Mouse (Mus musculus): Measurements from ENCODE around the gene Olfr910. TPM values are rescaled to one million over a fixed set of nuclear protein-coding genes. Genes with fewer than 3 reads are reported as not detected.

The Olfr910 gene
- total RNA-seq (2015; ENCODE audit: low replicate concordance) (not detected in 2 replicates), total RNA-seq (2017; ENCODE audit: low replicate concordance) (not detected in 2 replicates)

GRCm38 (mm10) chr9:38537549-38537948, at the start of gene Olfr910:
TSS of gene Olfr910 (plus strand) at chr9:38537849.
- ATAC-seq (replicated peaks; ENCODE audit: low FRiP score, poor library complexity, severe bottlenecking): no peak

- no peak for ATAC-seq (replicated peaks; ENCODE audit: low FRiP score, poor library complexity, severe bottlenecking)
Observed at GRCm38 (mm10) chr9:38495501-38495900, 42.1 kb upstream of the Olfr910 start, which contains the start of gene Olfr907. TSS of gene Olfr907 (plus strand) at chr9:38495801.

GRCm38 (mm10) chr9:38512353-38512752, 25.3 kb upstream of the Olfr910 start:
- ATAC-seq (replicated peaks; ENCODE audit: low FRiP score, poor library complexity, severe bottlenecking): no peak

DNA sequence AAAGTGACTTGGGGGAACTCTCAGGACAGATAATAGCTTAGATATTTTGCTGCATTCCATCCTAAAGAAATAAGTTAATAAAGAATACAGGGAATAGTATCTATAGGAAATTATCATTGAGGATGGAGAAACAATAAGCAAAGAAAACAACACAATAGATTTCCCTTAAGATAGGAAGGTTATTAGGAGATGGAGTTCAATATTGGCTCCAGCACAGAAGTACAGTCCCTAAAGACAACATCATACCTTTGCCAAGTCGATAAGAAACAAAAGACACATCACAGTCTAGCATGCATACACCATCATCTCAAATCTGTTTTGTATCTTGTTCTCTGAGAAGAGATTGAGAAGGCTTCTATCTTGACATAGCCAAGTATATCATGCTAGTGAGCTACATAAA, 16.4 kb upstream of the Olfr910 start, which contains the start of gene Olfr911-ps1:
Gene Olfr911-ps1, plus strand, starts transcription at position 301 of the 400 bp plus-strand sequence.
- ATAC-seq (replicated peaks; ENCODE audit: low FRiP score, poor library complexity, severe bottlenecking): no peak

GRCm38 (mm10) chr9:38579878-38580277, 42.2 kb downstream of the Olfr910 start, which contains the start of gene Olfr912:
TSS of gene Olfr912 (plus strand) at chr9:38580178.
- no peak for ATAC-seq (replicated peaks; ENCODE audit: low FRiP score, poor library complexity, severe bottlenecking)

Other genes starting within 250 kb of the Olfr910 start
- not detected in 2 replicates for gene Olfr896-ps1, start 246.7 kb upstream of the Olfr910 start, total RNA-seq (2015; ENCODE audit: low replicate concordance)
- not detected in 2 replicates for gene Olfr896-ps1, start 246.7 kb upstream of the Olfr910 start, total RNA-seq (2017; ENCODE audit: low replicate concordance)
- gene Olfr25, start 208.8 kb upstream of the Olfr910 start, total RNA-seq (2015; ENCODE audit: low replicate concordance): not detected in 2 replicates
- gene Olfr25, start 208.8 kb upstream of the Olfr910 start, total RNA-seq (2017; ENCODE audit: low replicate concordance): not detected in 2 replicates
- not detected in 2 replicates for gene Olfr898, start 189.4 kb upstream of the Olfr910 start, total RNA-seq (2015; ENCODE audit: low replicate concordance)
- 0.14 TPM in 1 of 2 replicates, not detected in the other for gene Olfr898, start 189.4 kb upstream of the Olfr910 start, total RNA-seq (2017; ENCODE audit: low replicate concordance)
- gene Olfr250, start 171.0 kb upstream of the Olfr910 start, total RNA-seq (2015; ENCODE audit: low replicate concordance): not detected in 2 replicates
- gene Olfr250, start 171.0 kb upstream of the Olfr910 start, total RNA-seq (2017; ENCODE audit: low replicate concordance): not detected in 2 replicates
- not detected in 2 replicates for gene Olfr251, start 160.8 kb upstream of the Olfr910 start, total RNA-seq (2015; ENCODE audit: low replicate concordance)
- gene Olfr251, start 160.8 kb upstream of the Olfr910 start, total RNA-seq (2017; ENCODE audit: low replicate concordance): not detected in 2 replicates
- gene Olfr147, start 136.2 kb upstream of the Olfr910 start, total RNA-seq (2015; ENCODE audit: low replicate concordance): not detected in 2 replicates
- gene Olfr147, start 136.2 kb upstream of the Olfr910 start, total RNA-seq (2017; ENCODE audit: low replicate concordance): not detected in 2 replicates
- not detected in 2 replicates for gene Olfr901, start 108.4 kb upstream of the Olfr910 start, total RNA-seq (2015; ENCODE audit: low replicate concordance)
- not detected in 2 replicates for gene Olfr901, start 108.4 kb upstream of the Olfr910 start, total RNA-seq (2017; ENCODE audit: low replicate concordance)
- gene Olfr902, start 90.2 kb upstream of the Olfr910 start, total RNA-seq (2015; ENCODE audit: low replicate concordance): not detected in 2 replicates
- not detected in 2 replicates for gene Olfr902, start 90.2 kb upstream of the Olfr910 start, total RNA-seq (2017; ENCODE audit: low replicate concordance)
- not detected in 2 replicates for gene Olfr904, start 74.7 kb upstream of the Olfr910 start, total RNA-seq (2015; ENCODE audit: low replicate concordance)
- not detected in 2 replicates for gene Olfr904, start 74.7 kb upstream of the Olfr910 start, total RNA-seq (2017; ENCODE audit: low replicate concordance)
- gene Olfr905, start 66.7 kb upstream of the Olfr910 start, total RNA-seq (2015; ENCODE audit: low replicate concordance): not detected in 2 replicates
- not detected in 2 replicates for gene Olfr905, start 66.7 kb upstream of the Olfr910 start, total RNA-seq (2017; ENCODE audit: low replicate concordance)
- gene Olfr906, start 50.8 kb upstream of the Olfr910 start, total RNA-seq (2015; ENCODE audit: low replicate concordance): not detected in 2 replicates
- not detected in 2 replicates for gene Olfr906, start 50.8 kb upstream of the Olfr910 start, total RNA-seq (2017; ENCODE audit: low replicate concordance)
- gene Olfr907, start 42.0 kb upstream of the Olfr910 start, total RNA-seq (2015; ENCODE audit: low replicate concordance): not detected in 2 replicates
- not detected in 2 replicates for gene Olfr907, start 42.0 kb upstream of the Olfr910 start, total RNA-seq (2017; ENCODE audit: low replicate concordance)
- gene Olfr911-ps1, start 16.3 kb upstream of the Olfr910 start, total RNA-seq (2015; ENCODE audit: low replicate concordance): not detected in 2 replicates
- gene Olfr911-ps1, start 16.3 kb upstream of the Olfr910 start, total RNA-seq (2017; ENCODE audit: low replicate concordance): not detected in 2 replicates
- not detected in 2 replicates for gene Olfr912, start 42.3 kb downstream of the Olfr910 start, total RNA-seq (2015; ENCODE audit: low replicate concordance)
- gene Olfr912, start 42.3 kb downstream of the Olfr910 start, total RNA-seq (2017; ENCODE audit: low replicate concordance): not detected in 2 replicates
- not detected in 2 replicates for gene Olfr913, start 54.9 kb downstream of the Olfr910 start, total RNA-seq (2015; ENCODE audit: low replicate concordance)
- gene Olfr913, start 54.9 kb downstream of the Olfr910 start, total RNA-seq (2017; ENCODE audit: low replicate concordance): not detected in 2 replicates
- not detected in 2 replicates for gene Olfr914, start 67.3 kb downstream of the Olfr910 start, total RNA-seq (2015; ENCODE audit: low replicate concordance)
- gene Olfr914, start 67.3 kb downstream of the Olfr910 start, total RNA-seq (2017; ENCODE audit: low replicate concordance): not detected in 2 replicates
- gene Olfr916, start 122.0 kb downstream of the Olfr910 start, total RNA-seq (2015; ENCODE audit: low replicate concordance): not detected in 2 replicates
- not detected in 2 replicates for gene Olfr916, start 122.0 kb downstream of the Olfr910 start, total RNA-seq (2017; ENCODE audit: low replicate concordance)
- not detected in 2 replicates for gene Olfr917, start 128.0 kb downstream of the Olfr910 start, total RNA-seq (2015; ENCODE audit: low replicate concordance)
- gene Olfr917, start 128.0 kb downstream of the Olfr910 start, total RNA-seq (2017; ENCODE audit: low replicate concordance): not detected in 2 replicates
- not detected in 2 replicates for gene Olfr918, start 136.8 kb downstream of the Olfr910 start, total RNA-seq (2015; ENCODE audit: low replicate concordance)
- gene Olfr918, start 136.8 kb downstream of the Olfr910 start, total RNA-seq (2017; ENCODE audit: low replicate concordance): not detected in 2 replicates
- not detected in 2 replicates for gene Olfr919, start 165.8 kb downstream of the Olfr910 start, total RNA-seq (2015; ENCODE audit: low replicate concordance)
- not detected in 2 replicates for gene Olfr919, start 165.8 kb downstream of the Olfr910 start, total RNA-seq (2017; ENCODE audit: low replicate concordance)
- 24.4 and 37.2 TPM in 2 replicates for gene Vwa5a, start 180.4 kb downstream of the Olfr910 start, total RNA-seq (2015; ENCODE audit: low replicate concordance)
- 38.8 and 52.7 TPM in 2 replicates for gene Vwa5a, start 180.4 kb downstream of the Olfr910 start, total RNA-seq (2017; ENCODE audit: low replicate concordance)
- gene Olfr920, start 214.4 kb downstream of the Olfr910 start, total RNA-seq (2015; ENCODE audit: low replicate concordance): not detected in 2 replicates
- gene Olfr920, start 214.4 kb downstream of the Olfr910 start, total RNA-seq (2017; ENCODE audit: low replicate concordance): 0.28 TPM in 1 of 2 replicates, not detected in the other
- not detected in 2 replicates for gene Olfr921, start 235.2 kb downstream of the Olfr910 start, total RNA-seq (2015; ENCODE audit: low replicate concordance)
- not detected in 2 replicates for gene Olfr921, start 235.2 kb downstream of the Olfr910 start, total RNA-seq (2017; ENCODE audit: low replicate concordance)